Mouse (Mus musculus) testis, adult 2 months (tissue): ENCODE data around the gene Aldoc.

Experiments
- CTCF ChIP-seq: fragments of 200-500 bp; IDR thresholded peaks from 2 replicates; pipeline ENCODE4 v1.5.1; 2012; ENCODE audit warnings: low read depth, mild to moderate bottlenecking, inconsistent platforms, low read length, moderate library complexity; ENCODE audit not compliant: control insufficient read depth, insufficient read depth, insufficient replicate concordance
- POLR2A ChIP-seq: fragments of 200-500 bp; IDR thresholded peaks from 2 replicates; pipeline ENCODE4 v1.6.1; 2012; ENCODE audit warnings: low read depth, mild to moderate bottlenecking, inconsistent platforms, low read length, moderate library complexity; ENCODE audit not compliant: control insufficient read depth

DNA sequence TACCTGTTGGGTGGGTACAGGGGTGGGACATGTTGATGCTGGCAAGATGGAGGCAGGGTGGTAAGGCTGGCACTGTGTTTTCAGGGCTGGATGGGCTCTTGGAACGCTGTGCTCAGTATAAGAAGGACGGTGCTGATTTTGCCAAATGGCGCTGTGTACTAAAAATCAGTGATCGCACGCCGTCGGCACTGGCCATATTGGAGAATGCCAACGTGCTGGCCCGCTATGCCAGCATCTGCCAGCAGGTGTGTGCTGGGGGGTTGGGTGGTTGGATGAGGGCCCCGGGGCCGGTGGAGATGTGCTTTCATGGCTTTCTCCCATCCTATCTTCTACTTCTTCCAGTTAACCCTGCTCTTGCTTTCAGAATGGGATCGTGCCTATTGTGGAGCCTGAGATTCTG is 2.2 kb downstream of the Aldoc start:
- TF ChIP-seq CTCF (no peak), POLR2A (no peak)
